Mouse (Mus musculus): ENCODE measurements around the gene Sorbs1. TPM values are rescaled to one million over a fixed set of nuclear protein-coding genes. Genes with fewer than 3 reads are reported as not detected.

Sorbs1 gene
- total RNA-seq, 1 experiment from 2014 or later = 5.8 TPM

DNA sequence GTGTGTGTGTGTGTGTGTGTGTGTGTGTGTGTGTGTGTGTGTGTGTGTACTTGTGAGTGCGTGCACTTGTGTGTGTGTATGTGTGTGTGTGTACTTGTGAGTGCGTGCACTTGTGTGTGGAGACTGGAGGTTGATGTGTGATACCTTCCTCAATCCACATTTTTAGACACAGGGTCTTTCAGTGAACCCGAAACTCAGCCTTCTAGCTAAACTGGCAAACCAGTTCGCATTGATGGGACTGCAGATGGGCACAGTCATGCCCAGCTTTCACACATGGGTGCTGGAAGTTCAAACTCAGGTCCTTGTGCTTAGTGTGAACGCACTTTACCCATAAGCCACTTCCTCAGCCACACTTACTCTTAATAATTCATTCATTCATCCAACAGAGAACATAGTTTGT lies 265.1 kb downstream of the Sorbs1 start:
- no peak for ATAC-seq (replicated peaks; ENCODE audit: low read depth, poor library complexity, severe bottlenecking)

DNA sequence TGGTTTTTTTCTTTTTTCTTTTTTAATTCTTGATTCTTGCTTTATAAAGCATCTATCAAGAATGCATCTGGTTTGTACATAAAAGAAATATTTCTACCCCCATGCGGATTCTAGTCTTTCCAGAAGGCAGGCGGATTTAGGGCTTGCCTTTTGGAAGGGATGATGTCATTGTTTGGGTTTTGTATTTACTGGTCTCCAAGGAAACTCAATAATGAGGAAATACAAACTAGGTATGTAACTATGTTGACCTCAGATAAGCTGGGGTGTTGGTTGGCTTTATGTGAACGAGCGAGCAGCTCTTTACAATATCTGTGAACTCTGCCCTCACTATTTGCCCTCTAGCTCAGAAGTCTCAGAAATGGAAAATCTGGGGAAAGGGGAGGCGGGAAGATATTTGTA lies 266.3 kb downstream of the Sorbs1 start:
- ATAC-seq (replicated peaks; ENCODE audit: low read depth, poor library complexity, severe bottlenecking) = peak; percentile 26; the same call in 1 of the 2 replicates

DNA sequence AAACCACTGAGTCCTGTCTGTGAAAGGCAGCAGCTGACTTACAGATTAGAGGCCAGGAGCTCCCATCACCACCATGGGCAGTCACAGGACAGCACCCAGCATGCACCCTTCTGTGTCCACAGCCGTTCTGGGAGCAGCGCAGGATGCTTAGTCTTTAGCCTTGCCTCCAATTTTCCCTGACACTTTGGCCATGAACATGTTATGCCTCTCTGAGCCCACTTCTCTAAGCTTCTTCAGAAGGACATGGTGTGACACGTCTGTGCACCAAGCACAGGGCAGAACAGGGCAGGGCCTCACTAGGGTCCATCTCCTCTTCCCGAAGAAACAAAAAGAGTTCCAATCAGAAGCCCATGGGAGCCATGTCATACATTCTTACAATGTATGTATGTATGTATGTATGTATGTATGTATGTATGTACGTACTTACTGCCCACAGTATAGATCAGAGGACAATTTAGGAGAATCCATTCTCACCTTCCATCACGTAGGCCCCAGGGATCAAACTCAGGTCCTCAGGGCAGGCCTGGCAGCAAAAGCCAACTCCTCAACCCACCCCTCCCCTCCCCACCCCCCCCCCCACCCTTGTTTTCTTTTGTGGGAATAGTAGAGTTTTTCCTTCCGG lies 266.8 kb downstream of the Sorbs1 start:
- no peak for ATAC-seq (replicated peaks; ENCODE audit: low read depth, poor library complexity, severe bottlenecking)

Other genes with a start within 250 kb of the Sorbs1 start
- gene Pdlim1, start 241.9 kb downstream of the Sorbs1 start, total RNA-seq (2017) = 61.8 and 68.8 TPM in 2 replicates
- 49.1 and 58.7 TPM in 2 replicates for gene Aldh18a1, start 74.7 kb upstream of the Sorbs1 start, total RNA-seq (2017)
- 6.0 and 6.8 TPM in 2 replicates for gene Tctn3, start 98.5 kb upstream of the Sorbs1 start, total RNA-seq (2017)
- gene Entpd1, start 98.6 kb upstream of the Sorbs1 start, total RNA-seq (2017) = 7.8 and 11.9 TPM in 2 replicates
- 1.5 and 8.6 TPM in 2 replicates for gene Cc2d2b, start 235.0 kb upstream of the Sorbs1 start, total RNA-seq (2017)

Data from common myeloid progenitor, adult 5-6 weeks (primary cell).